Mouse (Mus musculus): ENCODE results near the gene Uevld.
"Not testable (repeated sequence)": the region's sequence is repeated elsewhere in the genome, so short reads cannot be mapped to it uniquely, and the experiment has no call there.

Uevld gene

DNA sequence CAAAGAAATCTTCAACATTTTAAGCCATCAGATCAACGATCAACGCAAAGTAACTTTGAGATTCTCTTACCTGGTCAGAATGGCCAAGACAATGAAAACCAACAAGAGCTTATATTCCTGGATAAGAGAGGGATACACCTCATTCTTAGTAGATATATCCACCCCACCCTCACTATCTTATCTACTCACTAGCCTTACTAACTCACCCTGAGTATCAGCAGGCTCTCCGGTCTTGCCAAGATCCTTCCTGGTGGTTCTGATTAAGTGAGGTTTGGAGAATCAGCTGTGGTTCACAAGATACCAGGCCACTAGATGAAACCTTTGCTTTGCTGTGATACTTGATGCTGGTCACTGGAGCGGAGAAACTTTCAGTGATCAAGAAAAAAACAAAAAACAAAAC lies 16.3 kb upstream of the Uevld start:
- in situ Hi-C loops (cut with MboI, MseI) = no loop called here

DNA sequence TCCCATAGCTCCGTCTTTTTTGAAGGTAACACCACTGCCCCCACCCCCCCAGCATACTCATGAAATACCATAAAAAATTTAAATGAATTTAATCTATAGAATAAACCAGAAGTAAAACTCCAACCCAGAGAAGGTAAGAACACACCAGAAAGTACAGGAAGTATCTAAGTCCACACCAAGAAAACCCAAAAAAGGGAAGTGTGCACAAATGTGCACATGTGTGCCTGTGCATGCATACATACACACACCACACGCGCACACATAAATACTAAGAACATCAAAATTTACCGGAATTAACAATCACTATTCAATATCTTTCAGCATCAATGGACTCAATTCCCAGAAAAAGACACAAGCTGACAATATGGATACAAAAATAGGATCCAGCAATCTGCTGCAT lies 11.6 kb upstream of the Uevld start:
- in situ Hi-C loops (cut with MboI, MseI) = no loop called here

DNA sequence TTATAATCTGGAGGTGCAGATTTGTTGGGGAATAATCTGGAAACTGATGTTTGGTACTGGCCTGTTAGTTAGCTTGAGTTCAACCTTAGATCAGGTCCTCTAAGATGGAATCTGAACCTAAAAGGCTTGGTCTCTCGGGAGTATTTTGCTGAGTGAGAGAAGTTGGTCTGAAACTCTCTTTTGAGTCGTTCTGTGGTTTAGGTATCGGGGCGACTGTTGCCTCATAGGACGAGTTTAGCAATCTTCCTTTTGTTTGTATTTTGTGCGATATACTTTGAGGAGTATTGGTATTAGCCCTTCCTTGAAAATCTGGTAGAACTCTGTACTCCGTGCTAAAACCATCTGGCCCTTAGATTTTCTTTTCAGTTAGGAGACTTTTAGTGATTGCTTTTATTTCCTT lies 5.7 kb upstream of the Uevld start:
- in situ Hi-C loops (cut with MboI, MseI) = loop anchor here (5.0 kb wide), 1 partner anchor 188 kb away; no protein-coding TSS in a partner anchor

DNA sequence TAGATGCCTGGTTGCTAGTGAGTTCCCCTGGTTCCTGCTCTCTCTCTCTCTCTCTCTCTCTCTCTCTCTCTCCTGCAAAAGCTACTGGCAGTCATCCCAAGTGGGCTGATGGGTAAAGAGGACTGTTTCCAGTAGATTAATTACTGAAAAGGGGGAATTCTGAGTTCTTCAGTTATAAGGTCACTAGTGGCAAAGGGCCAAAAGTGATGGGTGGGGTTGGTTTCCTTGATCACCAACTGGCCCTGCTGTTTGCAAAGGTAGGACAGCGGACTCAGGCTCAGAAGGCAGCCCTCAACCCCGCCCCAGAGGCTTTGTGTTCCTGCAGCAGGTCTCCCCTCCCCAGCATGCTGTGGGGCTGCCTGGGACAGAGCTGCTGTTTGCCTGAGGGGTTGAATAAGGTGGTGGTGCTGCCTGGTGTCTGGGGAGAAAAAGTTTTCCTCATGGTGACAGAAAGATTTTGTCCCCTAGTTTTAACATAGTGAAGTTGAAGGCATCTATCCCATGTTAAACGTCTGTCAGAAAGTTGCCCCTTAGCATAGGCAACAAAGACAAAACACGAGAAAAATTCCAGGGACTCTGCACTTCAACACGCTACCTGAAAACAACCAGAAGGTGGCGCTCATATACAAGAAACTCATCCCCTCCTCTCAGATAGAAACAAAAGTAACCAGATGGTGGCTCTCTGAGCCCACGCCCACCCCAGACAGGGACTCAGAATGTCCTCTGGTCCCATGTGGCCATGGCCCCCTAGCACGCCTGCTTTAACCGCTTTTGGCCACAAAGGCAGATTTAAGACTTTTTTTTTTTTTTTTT lies 4.7 kb upstream of the Uevld start:
- in situ Hi-C loops (cut with MboI, MseI) = loop anchor here (5.0 kb wide), 1 partner anchor 189 kb away; no protein-coding TSS in a partner anchor

DNA sequence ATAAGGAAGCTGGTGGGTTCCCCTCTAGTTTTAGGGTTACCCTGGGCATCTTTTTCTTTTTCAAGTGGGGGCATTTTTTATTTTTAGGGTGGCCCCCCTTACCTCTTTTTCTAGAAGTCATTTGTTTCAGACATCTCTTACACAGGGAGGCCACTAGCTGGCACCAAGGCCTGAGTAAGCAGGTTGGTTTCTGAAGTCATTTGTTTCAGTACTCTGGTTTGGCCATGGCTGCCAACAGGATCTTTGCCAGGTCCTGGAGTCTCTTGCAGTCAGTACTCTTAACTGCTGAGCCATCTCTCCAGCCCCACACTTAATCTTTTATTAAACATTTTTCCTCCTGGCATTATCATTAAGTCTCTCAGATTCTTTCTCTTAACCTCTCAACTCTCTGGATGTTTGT lies 3.8 kb upstream of the Uevld start:
- in situ Hi-C loops (cut with MboI, MseI) = loop anchor here (5.0 kb wide), 1 partner anchor 190 kb away; no protein-coding TSS in a partner anchor

DNA sequence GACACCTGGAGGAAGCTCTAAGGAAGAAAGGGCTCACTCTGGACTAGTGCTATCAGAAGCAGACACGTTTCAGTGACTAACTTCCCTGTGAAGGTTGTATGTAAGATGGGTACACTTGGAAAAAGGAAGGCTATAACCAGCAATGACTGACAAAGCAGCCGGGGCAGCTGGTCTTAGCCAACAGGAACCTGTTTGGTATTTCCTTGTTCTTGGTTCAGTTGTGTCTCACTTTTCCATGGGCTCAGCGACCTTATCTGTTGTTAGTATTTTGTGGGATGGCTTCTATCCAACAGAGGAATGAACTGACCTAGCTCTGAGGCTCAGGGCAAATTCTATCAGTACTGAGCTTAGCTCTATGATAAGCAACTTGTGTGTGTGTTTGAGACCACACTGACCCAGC lies 2.7 kb upstream of the Uevld start:
- in situ Hi-C loops (cut with MboI, MseI) = loop anchor here (5.0 kb wide), 1 partner anchor 191 kb away; no protein-coding TSS in a partner anchor

DNA sequence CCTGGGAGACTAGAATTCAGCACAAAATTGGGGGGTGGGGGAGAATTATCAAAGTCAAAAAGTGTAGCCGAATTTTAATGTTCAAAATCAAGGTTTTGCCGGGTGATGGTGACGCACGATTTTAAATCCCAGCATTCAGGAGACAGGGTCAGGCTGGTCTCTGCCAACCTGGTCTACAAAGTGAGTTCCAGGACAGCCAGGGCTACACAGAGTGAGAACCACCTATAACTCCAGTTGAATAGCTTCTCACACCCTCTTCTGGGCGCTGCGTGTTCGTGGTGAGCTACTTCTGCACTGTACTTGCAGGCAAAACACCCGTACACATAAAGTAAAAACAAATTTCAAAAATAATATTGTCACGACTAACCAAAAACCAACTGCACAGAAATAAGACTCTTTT lies 526 bp upstream of the Uevld start:
- in situ Hi-C loops (cut with MboI, MseI) = loop anchor here (5.0 kb wide), 1 partner anchor 58 kb away; no protein-coding TSS in a partner anchor

DNA sequence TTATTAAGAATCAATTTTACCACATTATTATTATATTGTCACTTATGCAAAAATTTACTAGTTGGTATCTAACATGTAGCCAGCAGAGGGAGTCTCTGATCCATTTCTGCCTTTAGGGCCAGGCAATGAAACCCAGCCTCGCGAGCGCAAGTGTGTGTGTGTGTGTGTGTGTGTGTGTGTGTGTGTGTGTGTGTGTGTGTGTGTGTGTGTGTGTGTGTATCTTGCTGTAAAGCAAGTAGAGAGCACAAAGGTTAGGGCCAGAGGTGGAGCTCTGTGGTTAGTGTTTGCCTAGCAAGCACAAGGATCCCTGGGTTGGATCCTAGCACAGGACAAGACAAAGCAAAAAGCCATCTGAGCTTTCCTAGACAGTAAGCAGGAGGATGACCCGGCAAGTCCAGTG lies 22.5 kb downstream of the Uevld start:
- in situ Hi-C loops (cut with MboI, MseI) = no loop called here

DNA sequence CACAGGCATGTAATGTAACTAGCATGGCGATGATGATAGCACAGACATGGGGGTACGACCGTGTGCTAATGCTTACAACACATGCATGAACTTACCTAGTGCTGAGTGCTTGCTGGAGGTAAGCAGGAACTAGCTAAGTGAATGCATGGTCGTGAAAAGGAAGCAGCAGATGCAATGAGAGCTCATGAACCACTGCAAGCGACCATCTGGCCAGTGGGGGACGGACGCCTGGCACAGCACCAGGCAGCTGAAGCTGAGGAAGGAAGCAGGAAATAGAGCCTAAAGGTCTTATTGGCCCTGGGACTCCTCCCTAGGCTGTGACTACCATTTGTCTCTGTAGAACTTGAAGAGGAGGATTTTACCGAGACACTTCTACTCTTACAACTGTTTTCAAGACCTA lies 23.5 kb downstream of the Uevld start:
- in situ Hi-C loops (cut with MboI, MseI) = no loop called here

DNA sequence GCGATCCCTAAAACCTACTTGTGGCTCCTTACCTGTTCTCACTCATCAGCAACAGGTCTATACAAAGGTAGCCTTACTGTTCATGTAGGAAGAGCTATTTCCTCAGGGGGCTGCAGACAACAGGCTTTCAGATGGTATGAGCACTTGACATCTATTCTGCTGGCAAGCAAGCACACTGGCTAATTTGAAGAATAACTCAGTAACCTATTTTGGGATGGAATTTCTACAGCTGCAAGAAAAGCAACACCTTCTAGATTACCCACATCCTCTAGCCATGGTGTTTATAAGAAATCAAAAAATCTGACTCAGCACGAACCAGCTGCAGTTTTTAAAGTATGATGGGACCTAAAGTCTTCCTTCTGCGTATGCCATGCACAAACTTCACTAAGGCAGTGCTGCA lies 27.0 kb downstream of the Uevld start:
- in situ Hi-C loops (cut with MboI, MseI) = no loop called here

DNA sequence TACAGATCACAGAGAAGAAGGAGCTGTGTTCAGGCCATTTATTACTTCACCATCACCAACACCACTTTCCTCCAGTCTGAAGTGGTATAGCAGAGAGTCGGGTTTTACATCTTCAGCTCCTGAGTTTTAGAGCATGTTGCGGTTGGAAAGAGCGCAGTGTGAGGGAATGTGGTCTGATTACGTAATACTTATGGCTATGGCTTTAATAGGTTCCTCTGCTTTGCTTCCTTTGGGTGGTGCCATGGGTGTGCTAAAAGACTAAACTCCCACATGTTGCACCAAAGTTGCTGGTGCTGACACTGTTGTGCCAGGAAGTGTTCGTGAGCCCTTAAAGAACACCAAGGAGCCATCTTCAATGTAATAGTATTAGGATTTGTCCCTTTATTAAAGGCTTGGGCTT lies 30.0 kb downstream of the Uevld start:
- in situ Hi-C loops (cut with MboI, MseI) = no loop called here

DNA sequence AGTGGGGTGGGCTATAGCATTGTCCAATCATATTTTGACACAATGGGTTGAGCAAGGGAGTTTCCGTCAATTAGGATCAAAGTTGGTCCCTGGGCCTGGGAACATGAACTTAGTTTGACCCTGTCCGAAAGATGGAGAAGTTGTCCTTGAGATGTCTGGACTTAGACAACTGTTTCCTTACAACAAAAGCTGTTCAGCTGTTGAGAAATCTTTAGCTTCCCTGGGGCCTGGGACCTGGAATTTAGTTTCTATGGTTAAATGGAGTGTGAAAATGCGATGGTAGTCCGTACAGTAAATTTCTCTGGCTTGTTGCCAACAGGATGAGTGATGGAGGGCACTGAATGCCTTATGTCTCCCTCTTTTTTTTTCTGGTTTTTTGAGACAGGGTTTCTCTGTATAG lies 36.3 kb downstream of the Uevld start:
- in situ Hi-C loops (cut with MboI, MseI) = loop anchor here (5.0 kb wide), 1 partner anchor 85 kb away; the partner anchor contains the start of gene Spty2d1

DNA sequence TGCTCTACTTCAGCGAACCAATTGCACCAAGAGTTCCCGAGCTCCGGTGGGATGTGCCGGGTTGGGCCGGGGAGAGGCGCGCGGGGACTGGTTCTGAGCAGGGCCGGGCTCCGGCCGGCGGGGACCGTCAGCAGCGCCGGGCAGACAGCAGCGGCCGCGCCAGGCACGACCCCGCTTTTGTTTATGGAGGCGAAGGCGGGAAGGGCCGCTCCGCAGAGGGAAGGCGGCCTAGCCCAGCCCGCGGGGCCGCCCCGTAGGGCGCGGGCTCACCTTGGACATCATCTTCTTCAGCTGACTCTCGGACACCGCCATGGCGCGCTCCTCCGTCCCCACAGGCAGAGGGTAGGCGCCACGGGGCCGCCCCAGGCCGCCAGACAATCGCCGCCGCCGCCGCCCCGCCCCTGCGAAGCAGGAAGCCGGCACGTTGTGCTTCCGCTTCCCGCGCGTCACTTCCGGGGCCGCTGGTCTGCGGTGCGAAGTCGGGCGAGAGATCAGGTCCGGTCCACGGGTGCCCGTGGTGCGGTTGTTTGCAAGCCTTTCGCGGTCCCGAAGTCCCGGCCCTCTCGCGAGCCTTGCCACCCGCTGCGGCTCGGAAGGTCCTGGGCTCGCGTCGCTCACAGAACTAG lies 38.7 kb downstream of the Uevld start, which contains the start of gene Tsg101:
TSS of gene Tsg101 (minus strand) at position 419 of the 626 bp plus-strand sequence.
- in situ Hi-C loops (cut with MboI, MseI) = loop anchor here (5.0 kb wide), 1 partner anchor 88 kb away; the partner anchor contains the start of gene Spty2d1

DNA sequence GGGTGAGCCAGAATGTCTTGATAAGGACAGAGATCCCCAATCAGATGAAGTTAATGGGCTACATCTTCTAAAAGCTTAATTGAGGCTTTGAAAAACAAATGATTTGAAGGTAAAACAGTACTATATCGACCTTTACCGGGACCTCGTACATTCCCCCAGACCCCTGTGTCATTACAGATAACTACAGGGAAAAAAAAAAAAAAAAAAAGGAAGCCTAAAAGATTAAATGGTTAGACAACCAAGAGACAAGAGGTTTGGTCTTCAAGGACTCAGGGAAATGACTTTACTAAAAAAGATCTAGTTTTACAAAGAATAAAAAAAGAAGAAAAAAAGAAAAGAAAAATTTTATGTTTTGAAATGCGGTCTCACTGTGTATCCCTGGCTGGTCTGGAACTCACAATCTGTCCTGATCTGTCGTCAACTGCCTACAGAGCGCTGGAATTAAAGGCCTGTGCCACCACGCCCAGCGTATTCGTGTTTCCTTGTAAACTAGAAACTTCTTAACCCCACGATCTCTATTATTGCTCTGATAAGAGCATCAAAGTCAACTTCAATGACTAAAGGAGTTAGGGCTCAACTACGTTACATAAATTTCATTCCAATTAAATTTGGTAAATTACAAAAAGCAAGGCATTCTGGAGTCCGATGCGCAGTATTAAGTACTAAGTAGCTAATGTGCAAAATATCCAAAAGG lies 39.5 kb downstream of the Uevld start:
- in situ Hi-C loops (cut with MboI, MseI) = no loop called here

DNA sequence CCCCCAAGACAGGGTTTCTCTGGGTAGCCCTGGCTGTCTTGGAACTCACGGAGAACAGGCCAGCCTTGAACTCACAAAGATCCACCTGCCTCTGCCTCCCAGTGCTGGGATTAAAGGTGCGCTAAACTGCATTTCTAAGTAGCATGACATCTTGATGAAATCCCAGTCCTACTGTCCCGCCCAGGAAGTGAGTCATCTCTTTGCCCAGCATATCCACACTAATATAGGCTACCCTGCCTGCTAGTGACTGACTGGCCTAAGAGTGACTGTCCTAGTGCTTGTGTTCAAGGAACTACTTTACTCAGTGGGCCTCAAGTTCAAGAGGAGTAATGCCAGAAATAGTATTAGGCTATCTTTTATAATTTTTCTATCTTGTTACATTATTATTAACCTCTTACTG lies 42.0 kb downstream of the Uevld start:
- in situ Hi-C loops (cut with MboI, MseI) = no loop called here

DNA sequence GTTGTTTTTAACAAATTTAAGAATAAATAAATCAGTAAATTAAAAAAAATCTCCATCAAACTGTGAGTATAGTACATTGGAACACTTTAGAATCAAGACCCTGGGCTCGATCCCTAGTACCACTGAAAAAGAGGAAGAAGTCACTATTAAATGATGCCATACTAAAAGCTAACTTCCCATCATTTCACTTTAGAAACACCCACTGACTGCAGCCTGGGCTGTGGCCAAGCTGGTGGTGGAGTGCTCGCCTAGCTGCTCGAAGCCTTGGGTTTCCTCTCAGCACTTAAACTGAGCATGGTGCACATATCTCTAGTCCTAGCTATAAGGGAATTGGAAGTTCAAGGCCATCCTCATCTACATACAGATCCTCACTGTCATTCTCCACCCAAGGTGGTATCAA lies 47.1 kb downstream of the Uevld start:
- in situ Hi-C loops (cut with MboI, MseI) = no loop called here

DNA sequence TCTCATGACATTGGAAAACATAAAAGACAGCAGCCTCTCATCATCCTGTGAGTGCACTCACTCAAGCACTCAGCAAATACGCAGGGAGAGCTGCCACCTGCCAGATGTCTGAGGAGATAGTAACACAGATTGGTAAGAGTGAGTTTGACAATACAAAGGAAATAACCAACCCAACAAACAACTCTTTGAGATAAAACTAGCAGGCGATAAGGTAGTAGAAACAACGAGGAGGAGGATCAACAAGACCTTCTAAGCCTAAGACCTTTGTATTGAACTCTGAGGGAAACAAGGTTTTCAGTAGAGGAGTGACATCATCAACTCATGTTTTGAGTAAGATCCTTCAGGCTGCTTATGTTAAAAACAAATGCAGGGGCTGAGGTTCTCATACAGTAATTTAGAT lies 59.0 kb downstream of the Uevld start:
- in situ Hi-C loops (cut with MboI, MseI) = no loop called here

DNA sequence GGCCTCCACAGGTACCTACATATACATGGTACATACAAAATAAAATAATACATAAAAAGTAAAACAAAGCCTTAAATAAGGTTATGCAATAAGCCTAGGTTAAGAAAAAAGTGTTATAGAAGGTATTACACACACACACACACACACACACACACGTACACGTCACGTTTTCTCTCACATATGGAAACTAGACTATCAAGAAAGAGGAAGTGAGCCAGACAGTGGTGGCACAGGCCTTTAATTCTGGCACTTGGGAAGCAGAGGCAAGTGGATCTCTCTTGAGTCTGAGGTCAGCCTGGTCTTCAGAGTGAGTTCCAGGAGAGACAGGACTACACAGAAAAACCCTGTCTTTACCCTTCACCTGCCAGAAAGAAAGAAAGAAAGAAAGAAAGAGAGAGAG lies 62.8 kb downstream of the Uevld start:
- in situ Hi-C loops (cut with MboI, MseI) = no loop called here

DNA sequence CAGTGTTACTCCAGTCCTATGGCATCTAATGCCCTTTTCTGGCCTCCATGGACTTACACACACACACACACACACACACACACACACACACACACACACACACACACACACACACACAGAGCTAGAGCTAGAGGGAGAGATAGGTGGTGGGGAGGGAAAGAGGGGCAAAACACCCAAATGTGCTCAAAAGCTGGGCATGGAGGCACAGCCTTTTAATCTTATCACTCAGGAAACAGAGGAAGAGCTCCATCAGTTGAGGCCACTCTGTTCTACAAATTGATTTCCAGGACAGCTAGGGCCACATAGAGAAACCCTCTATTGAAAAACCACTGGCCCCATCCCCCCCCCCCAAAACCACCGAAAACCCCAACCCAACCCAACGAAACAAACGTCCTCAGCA lies 75.0 kb downstream of the Uevld start:
- in situ Hi-C loops (cut with MboI, MseI) = no loop called here

DNA sequence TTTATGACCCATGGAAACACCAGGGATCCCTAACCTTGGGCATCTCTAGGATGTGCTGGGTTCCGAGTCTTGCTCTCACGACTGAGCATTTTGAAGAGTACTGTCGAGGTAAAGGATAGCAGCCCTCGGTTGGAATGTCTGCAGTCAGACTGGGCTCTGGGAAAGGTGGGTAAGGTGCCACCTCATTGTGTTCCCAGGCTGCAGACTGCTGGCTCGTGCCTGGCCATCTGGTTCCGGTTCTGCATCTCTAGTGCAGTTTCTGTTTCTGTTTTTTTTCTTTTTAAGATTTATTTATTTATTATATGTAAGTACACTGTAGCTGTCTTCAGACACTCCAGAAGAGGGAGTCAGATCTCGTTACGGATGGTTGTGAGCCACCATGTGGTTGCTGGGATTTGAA lies 76.4 kb downstream of the Uevld start:
- in situ Hi-C loops (cut with MboI, MseI) = not testable (repeated sequence)

DNA sequence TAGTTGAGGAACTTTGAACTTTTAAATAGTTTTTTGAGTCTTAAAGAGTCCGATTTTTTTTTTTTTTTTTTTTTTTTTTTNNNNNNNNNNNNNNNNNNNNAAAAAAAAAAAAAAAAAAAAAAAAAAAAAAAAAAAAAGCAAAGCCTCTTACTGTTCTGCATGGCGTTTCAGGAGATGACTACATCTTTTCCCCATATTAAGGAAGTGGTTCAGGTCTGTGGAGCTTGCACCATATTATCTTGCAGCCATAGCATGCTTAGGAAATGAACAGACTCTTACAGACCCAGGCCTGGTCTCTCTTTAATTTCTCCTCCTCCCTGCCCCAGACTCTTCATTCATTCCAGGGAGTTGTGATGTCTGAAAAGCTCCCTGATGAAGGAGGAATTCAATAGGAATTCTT lies 77.3 kb downstream of the Uevld start:
- in situ Hi-C loops (cut with MboI, MseI) = no loop called here

DNA sequence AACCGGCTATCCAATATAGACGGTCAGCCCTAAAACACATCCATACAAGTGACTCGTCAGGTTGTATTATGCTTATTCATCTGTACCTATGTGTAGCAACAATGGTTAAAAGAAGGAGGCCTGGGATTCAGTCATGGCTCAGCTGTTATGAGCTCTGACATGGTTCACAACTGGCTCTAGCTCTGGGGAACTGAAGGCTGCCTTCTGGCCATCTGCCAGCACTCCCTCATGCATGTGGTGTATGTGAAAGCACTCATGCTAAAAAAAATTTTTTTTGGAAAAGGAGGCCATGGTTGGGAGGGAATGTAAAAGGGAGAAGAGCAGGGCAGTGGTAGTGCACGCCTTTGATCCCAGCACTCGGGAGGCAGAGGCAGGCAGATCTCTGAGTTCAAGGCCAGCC lies 78.5 kb downstream of the Uevld start:
- in situ Hi-C loops (cut with MboI, MseI) = no loop called here
